Mouse (Mus musculus): ENCODE results near the gene Mesd. TPM values are rescaled to one million over a fixed set of nuclear protein-coding genes. Genes with fewer than 3 reads are reported as not detected.
A peak's percentile ranks its signal among the peaks of the same experiment; 100 is the strongest.

Gene Mesd
- total and polyA plus RNA-seq, 3 experiments: 11.4 to 52.0 (median 51.5) TPM

DNA sequence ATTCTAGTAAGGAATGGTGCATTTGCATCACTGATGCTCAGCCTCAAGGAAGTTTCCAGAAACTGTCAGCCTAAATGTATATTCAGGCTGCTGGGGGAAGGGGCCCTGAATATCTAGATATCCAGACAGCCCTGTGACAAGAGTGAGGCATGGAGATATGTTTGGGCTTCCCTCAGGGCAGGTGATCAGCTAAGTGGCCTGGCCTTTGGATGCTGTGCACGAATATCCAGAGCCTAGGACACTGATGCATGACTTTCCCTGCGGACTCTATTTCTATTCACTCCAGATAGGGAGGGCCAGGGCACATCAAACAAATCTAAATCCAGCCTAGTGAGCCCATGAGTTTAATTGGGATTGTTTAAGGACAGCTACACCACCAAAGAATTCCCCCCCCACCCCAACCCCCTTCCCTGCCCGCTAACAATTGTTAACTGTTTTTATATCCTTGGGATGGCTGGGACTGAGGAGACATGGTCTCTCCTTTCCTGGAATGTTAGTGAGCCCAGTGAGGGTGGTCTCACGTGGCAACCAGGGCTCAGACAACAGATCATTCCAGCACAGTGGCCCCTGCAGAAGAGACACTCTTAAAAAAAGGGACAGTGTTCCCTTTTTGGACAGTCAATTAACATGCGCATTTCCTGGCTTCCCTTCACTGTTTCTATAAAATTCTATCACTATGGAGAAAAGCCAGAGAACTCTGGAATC is 14.3 kb upstream of the Mesd start:
- H3K36me3 ChIP-seq (ENCODE audit: control insufficient read depth, insufficient read depth, low read length): no peaks in the 10 kb centered on the region
- no peak overlapping the region for H3K9ac ChIP-seq (ENCODE audit: low read depth, low read length)
- no peaks in the 10 kb centered on the region for H3K79me2 ChIP-seq (replicated peaks; ENCODE audit: control insufficient read depth, insufficient read depth, low read length)
- H3K27ac ChIP-seq: no peak overlapping the region
- H3K4me1 ChIP-seq (ENCODE audit: control insufficient read depth, insufficient read depth, low read length): no peaks in the 10 kb centered on the region
- no peak for TF ChIP-seq CTCF (IDR thresholded peaks at IDR 0.05)
- no peak for TF ChIP-seq POLR2A (IDR thresholded peaks at IDR 0.05; ENCODE audit: insufficient read depth, low read depth, low read length)
- TF ChIP-seq EP300 (IDR thresholded peaks at IDR 0.05; ENCODE audit: insufficient read depth, low read depth, low read length): no peak
- no peak overlapping the region for H3K4me3 ChIP-seq
- 67% methylated on average over 5 of the region's 5 CpGs for WGBS
- no peaks in the 10 kb centered on the region for H3K27me3 ChIP-seq (ENCODE audit: control insufficient read depth, insufficient read depth, low read length)
- DNase-seq: no peak
- intact Hi-C loops (cut with DNase I): no loop called here

- Histone ChIP-seq H3K79me2 (replicated peaks; ENCODE audit: control insufficient read depth, insufficient read depth, low read length) (no peaks in the 10 kb centered on the region), H3K4me3 (no peak overlapping the region), H3K9ac (ENCODE audit: low read depth, low read length) (no peak overlapping the region), H3K27ac (no peak overlapping the region), H3K4me1 (ENCODE audit: control insufficient read depth, insufficient read depth, low read length) (peaks cover 9% of the 10 kb centered on the region), H3K36me3 (ENCODE audit: control insufficient read depth, insufficient read depth, low read length) (peaks cover 37% of the 10 kb centered on the region), H3K27me3 (ENCODE audit: control insufficient read depth, insufficient read depth, low read length) (no peaks in the 10 kb centered on the region)
- no peak for DNase-seq
- 59% methylated on average over 3 of the region's 3 CpGs for WGBS
- intact Hi-C loops (cut with DNase I): no loop called here
- TF ChIP-seq CTCF (IDR thresholded peaks at IDR 0.05): no peak
- no peak for TF ChIP-seq EP300 (IDR thresholded peaks at IDR 0.05; ENCODE audit: insufficient read depth, low read depth, low read length)
- no peak for TF ChIP-seq POLR2A (IDR thresholded peaks at IDR 0.05; ENCODE audit: insufficient read depth, low read depth, low read length)
Observed at GRCm38 (mm10) chr7:83877088-83877487, 7.2 kb upstream of the Mesd start.

DNA sequence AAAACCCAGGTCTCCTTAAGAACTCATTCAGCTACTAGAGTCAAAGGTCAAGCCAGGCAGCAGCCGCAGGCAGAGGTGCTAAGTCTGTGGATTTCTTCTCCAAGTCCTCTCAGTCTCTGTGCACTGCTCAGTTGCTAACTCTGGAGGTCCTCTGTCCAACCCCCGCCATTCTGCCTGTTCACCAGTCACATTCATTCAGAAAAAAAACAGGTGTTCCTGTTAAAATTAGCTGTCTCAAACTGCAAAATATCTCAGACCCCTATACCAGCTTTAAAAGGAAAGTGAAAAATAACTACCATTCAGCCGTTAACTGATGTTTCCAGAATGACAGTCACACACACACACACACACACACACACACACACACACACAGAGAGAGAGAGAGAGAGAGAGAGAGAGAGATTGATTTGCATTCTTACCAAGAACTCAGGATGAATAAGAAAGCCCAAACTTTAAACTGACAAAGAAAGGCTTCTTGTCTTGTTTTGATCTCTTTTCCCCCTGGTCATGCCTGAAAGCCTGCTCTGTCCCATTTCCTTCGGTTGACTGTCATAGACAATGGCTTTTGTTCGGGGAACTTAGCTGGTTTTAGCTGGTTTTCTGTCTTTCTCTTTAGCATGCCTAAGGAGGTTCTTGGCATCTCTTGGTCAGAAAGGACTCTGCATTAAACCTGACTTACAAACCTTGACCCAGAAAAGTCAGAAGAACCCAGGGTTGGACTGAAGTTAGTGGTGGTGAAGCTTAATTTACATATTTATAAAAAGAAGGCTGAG is 5.4 kb upstream of the Mesd start:
- H3K4me1 ChIP-seq (ENCODE audit: control insufficient read depth, insufficient read depth, low read length): peaks cover 11% of the 10 kb centered on the region
- TF ChIP-seq CTCF (IDR thresholded peaks at IDR 0.05) (no peak), POLR2A (IDR thresholded peaks at IDR 0.05; ENCODE audit: insufficient read depth, low read depth, low read length) (no peak), EP300 (IDR thresholded peaks at IDR 0.05; ENCODE audit: insufficient read depth, low read depth, low read length) (no peak)
- no peak overlapping the region for H3K9ac ChIP-seq (ENCODE audit: low read depth, low read length)
- intact Hi-C loops (cut with DNase I): no loop called here
- peak overlapping the region; percentile 3; the same call in 1 of the 2 replicates for H3K4me3 ChIP-seq
- 0 out of 2 replicates have a peak, but pooled peaks cover 4% of the 10 kb centered on the region for H3K79me2 ChIP-seq (replicated peaks; ENCODE audit: control insufficient read depth, insufficient read depth, low read length)
- 28% methylated on average over 5 of the region's 5 CpGs for WGBS
- DNase-seq: no peak
- peaks cover 37% of the 10 kb centered on the region for H3K36me3 ChIP-seq (ENCODE audit: control insufficient read depth, insufficient read depth, low read length)
- H3K27ac ChIP-seq: peak overlapping the region; percentile 54
- H3K27me3 ChIP-seq (ENCODE audit: control insufficient read depth, insufficient read depth, low read length): no peaks in the 10 kb centered on the region

DNA sequence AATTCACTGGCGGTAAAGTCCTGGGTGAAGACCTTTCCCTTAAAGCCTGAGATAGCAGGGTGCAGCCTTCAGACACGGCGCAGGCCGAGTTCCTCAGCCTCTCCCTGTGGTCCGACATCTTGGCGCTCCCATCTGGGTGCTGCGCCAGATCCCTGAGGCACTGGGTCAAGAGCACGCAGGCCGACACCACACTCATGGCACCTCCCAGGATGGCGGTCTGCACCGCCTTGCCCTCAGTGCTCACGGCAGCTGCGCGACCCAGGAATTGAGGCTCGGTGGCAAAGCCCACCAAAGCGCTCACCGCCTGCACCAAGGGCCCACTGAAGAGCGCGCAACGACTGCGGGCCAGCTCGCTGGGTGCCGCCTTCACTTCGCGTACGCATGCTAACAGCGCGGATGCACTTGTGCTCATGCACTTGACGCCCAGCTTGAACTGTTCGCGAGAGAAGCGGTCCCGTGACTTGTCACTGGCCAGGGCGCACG is 2.1 kb upstream of the Mesd start:
- intact Hi-C loops (cut with DNase I): loop anchor here (5.0 kb wide), 3 partner anchors 40 to 250 kb away; partner anchors contain the start of gene Stard5
- TF ChIP-seq CTCF (IDR thresholded peaks at IDR 0.05) (no peak), EP300 (IDR thresholded peaks at IDR 0.05; ENCODE audit: insufficient read depth, low read depth, low read length) (no peak), POLR2A (IDR thresholded peaks at IDR 0.05; ENCODE audit: insufficient read depth, low read depth, low read length) (no peak; the same call in 1 of the 2 replicates)
- Histone ChIP-seq H3K36me3 (ENCODE audit: control insufficient read depth, insufficient read depth, low read length) (peaks cover 37% of the 10 kb centered on the region), H3K4me1 (ENCODE audit: control insufficient read depth, insufficient read depth, low read length) (peaks cover 11% of the 10 kb centered on the region), H3K27ac (peak overlapping the region; percentile 92), H3K9ac (ENCODE audit: low read depth, low read length) (peak overlapping the region; percentile 86), H3K27me3 (ENCODE audit: control insufficient read depth, insufficient read depth, low read length) (no peaks in the 10 kb centered on the region), H3K4me3 (peak overlapping the region; percentile 91), H3K79me2 (replicated peaks; ENCODE audit: control insufficient read depth, insufficient read depth, low read length) (0 out of 2 replicates have a peak, but pooled peaks cover 4% of the 10 kb centered on the region)
- 47% methylated on average over 35 of the region's 35 CpGs for WGBS
- peak in 1 of 2 experiments; percentile 64 for DNase-seq

GRCm38 (mm10) chr7:83882633-83883275 is 1.5 kb upstream of the Mesd start:
- TF ChIP-seq POLR2A (IDR thresholded peaks at IDR 0.05; ENCODE audit: insufficient read depth, low read depth, low read length) (no peak), EP300 (IDR thresholded peaks at IDR 0.05; ENCODE audit: insufficient read depth, low read depth, low read length) (0 out of 2 replicates have a peak, but pooled peaks have one; percentile 5), CTCF (IDR thresholded peaks at IDR 0.05) (no peak)
- H3K36me3 ChIP-seq (ENCODE audit: control insufficient read depth, insufficient read depth, low read length): peaks cover 34% of the 10 kb centered on the region
- peak; percentile 74 to 79 for DNase-seq
- 0 out of 2 replicates have a peak, but pooled peaks cover 4% of the 10 kb centered on the region for H3K79me2 ChIP-seq (replicated peaks; ENCODE audit: control insufficient read depth, insufficient read depth, low read length)
- peak overlapping the region; percentile 92 for H3K27ac ChIP-seq
- peaks cover 9% of the 10 kb centered on the region for H3K4me1 ChIP-seq (ENCODE audit: control insufficient read depth, insufficient read depth, low read length)
- H3K27me3 ChIP-seq (ENCODE audit: control insufficient read depth, insufficient read depth, low read length): no peaks in the 10 kb centered on the region
- intact Hi-C loops (cut with DNase I): loop anchor here (1.0 to 5.0 kb wide), 5 partner anchors 40 to 250 kb away; partner anchors contain the start of gene Stard5
- peak overlapping the region; percentile 86 for H3K9ac ChIP-seq (ENCODE audit: low read depth, low read length)
- WGBS: 10% methylated on average over 56 of the region's 56 CpGs
- H3K4me3 ChIP-seq: peak overlapping the region; percentile 91

All from heart, adult 2 months (tissue).